Mouse (Mus musculus) myocyte (in vitro differentiated cells): ENCODE measurements around the gene Upb1. TPM values are rescaled to one million over a fixed set of nuclear protein-coding genes. Genes with fewer than 3 reads are reported as not detected.
A peak's percentile ranks its signal among the peaks of the same experiment; 100 is the strongest.
"Not testable (repeated sequence)": the region's sequence is repeated elsewhere in the genome, so short reads cannot be mapped to it uniquely, and the experiment has no call there.

Experiments used
- H3K27me3 ChIP-seq: one replicate; pipeline ENCODE4 v1.6.1; 2011; ENCODE audit not compliant: control insufficient read depth, insufficient read depth, insufficient read length
- H3K36me3 ChIP-seq: one replicate; pipeline ENCODE4 v1.6.1; 2011; ENCODE audit not compliant: control insufficient read depth, insufficient read depth
- H3K4me2 ChIP-seq: one replicate; pipeline ENCODE4 v1.6.1; 2011; ENCODE audit warnings: low read depth, control low read depth
- H3K4me3 ChIP-seq: one replicate; pipeline ENCODE4 v1.5.1; 2011; ENCODE audit warnings: mild to moderate bottlenecking, control low read depth, moderate library complexity
- H3K79me2 ChIP-seq: one replicate; pipeline ENCODE4 v1.6.1; 2011; ENCODE audit not compliant: control insufficient read depth, insufficient read depth
- H3ac ChIP-seq: one replicate; pipeline ENCODE4 v1.6.1; 2011; ENCODE audit not compliant: control insufficient read depth, insufficient read length
- CEBPB ChIP-seq: IDR thresholded peaks from 2 replicates; pipeline ENCODE4 v1.6.1; 2011; ENCODE audit warnings: mild to moderate bottlenecking, moderate library complexity; ENCODE audit not compliant: poor library complexity, insufficient read depth, severe bottlenecking
- E2F4 ChIP-seq: IDR thresholded peaks from one replicate; pipeline ENCODE4 v1.6.1; 2011; ENCODE audit warnings: mild to moderate bottlenecking, control low read depth, moderate library complexity; ENCODE audit not compliant: insufficient read depth
- MAX ChIP-seq: IDR thresholded peaks from one replicate; pipeline ENCODE4 v1.6.1; 2011; ENCODE audit warnings: low read depth, mild to moderate bottlenecking, control low read depth
- MYOD1 ChIP-seq, 3 experiments: IDR thresholded peaks; one replicate each; pipeline ENCODE4 v1.6.1; 2011; ENCODE audit warnings: control low read depth in 2 of 3, low read depth in 2 of 3, mild to moderate bottlenecking in 2 of 3, moderate library complexity in 1 of 3; ENCODE audit not compliant: insufficient read length in 2 of 3, control insufficient read depth in 1 of 3
- MYOG ChIP-seq, 3 experiments: IDR thresholded peaks; one replicate each; pipeline ENCODE4 v1.6.1; 2011; ENCODE audit warnings: control low read depth in 2 of 3, low read depth in 2 of 3, mild to moderate bottlenecking in 2 of 3; ENCODE audit not compliant: insufficient read length in 2 of 3, control insufficient read depth in 1 of 3, insufficient read depth in 1 of 3
- POLR2A ChIP-seq: IDR thresholded peaks from one replicate; pipeline ENCODE4 v1.6.1; 2011; ENCODE audit warnings: low read depth, mild to moderate bottlenecking, control low read depth, moderate library complexity; ENCODE audit not compliant: insufficient read length
- POLR2AphosphoS2 ChIP-seq: IDR thresholded peaks from one replicate; pipeline ENCODE4 v1.6.1; 2011; ENCODE audit warnings: low read depth, control low read depth; ENCODE audit not compliant: insufficient read length
- REST ChIP-seq: IDR thresholded peaks from one replicate; pipeline ENCODE4 v1.6.1; 2011; ENCODE audit warnings: mild to moderate bottlenecking, control low read depth, moderate library complexity; ENCODE audit not compliant: insufficient read depth, insufficient read length
- SRF ChIP-seq: IDR thresholded peaks from one replicate; pipeline ENCODE4 v1.6.1; 2011; ENCODE audit warnings: low read depth; ENCODE audit not compliant: control insufficient read depth, insufficient read length
- TCF12 ChIP-seq: IDR thresholded peaks from one replicate; pipeline ENCODE4 v1.6.1; 2011; ENCODE audit warnings: mild to moderate bottlenecking, control low read depth; ENCODE audit not compliant: poor library complexity, insufficient read depth, severe bottlenecking
- TCF3 ChIP-seq: IDR thresholded peaks from one replicate; pipeline ENCODE4 v1.6.1; 2011; ENCODE audit warnings: low read depth, control low read depth; ENCODE audit not compliant: insufficient read length
- USF1 ChIP-seq: IDR thresholded peaks from one replicate; pipeline ENCODE4 v1.6.1; 2011; ENCODE audit warnings: low read depth, mild to moderate bottlenecking, control low read depth, moderate library complexity
- polyA plus RNA-seq: library from polyadenylated mRNA; unstranded; fragments of >200 nt; fragmentation: generic; extraction: Trizol; gene quantifications from one replicate; pipeline ENCODE4 v1.2.1, GENCODE M21; 2012; ENCODE audit warnings: missing spikeins

The Upb1 gene
- polyA plus RNA-seq, 1 experiment: 0.04 TPM

DNA sequence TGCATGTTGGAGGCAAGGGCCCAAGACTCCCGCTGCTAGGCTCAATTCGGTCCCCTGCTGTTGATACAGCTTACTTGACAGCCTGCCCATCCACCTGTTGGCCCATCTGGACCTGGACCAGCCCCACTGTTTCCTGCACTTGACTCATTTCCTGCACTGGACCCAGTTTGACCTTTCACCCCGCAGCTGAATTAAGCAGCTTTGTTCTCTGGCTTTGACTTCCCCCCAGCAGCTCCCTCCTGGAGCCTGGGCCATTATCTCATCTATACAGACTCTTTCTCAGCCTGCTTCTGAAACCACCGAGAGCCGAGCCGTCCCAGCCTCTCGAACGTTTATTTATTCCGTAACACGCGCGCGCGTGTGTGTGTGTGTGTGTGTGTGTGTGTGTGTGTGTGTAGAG lies 3.9 kb upstream of the Upb1 start:
- Histone ChIP-seq H3K36me3 (no peaks in the 10 kb centered on the region), H3K27me3 (no peaks in the 10 kb centered on the region), H3ac (no peak overlapping the region), H3K79me2 (no peaks in the 10 kb centered on the region), H3K4me3 (no peak overlapping the region), H3K4me2 (no peak overlapping the region)
- TF ChIP-seq POLR2A (no peak), MYOD1 (IDR thresholded peaks at IDR 0.05; ENCODE audit: control insufficient read depth in 1 of 3, insufficient read length in 2 of 3, low read depth in 2 of 3) (peak in 2 of 3 experiments; percentile 42 to 87), MYOG (IDR thresholded peaks at IDR 0.05; ENCODE audit: control insufficient read depth in 1 of 3, insufficient read depth in 1 of 3, insufficient read length in 2 of 3, low read depth in 2 of 3) (peak in 1 of 3 experiments; percentile 37)

DNA sequence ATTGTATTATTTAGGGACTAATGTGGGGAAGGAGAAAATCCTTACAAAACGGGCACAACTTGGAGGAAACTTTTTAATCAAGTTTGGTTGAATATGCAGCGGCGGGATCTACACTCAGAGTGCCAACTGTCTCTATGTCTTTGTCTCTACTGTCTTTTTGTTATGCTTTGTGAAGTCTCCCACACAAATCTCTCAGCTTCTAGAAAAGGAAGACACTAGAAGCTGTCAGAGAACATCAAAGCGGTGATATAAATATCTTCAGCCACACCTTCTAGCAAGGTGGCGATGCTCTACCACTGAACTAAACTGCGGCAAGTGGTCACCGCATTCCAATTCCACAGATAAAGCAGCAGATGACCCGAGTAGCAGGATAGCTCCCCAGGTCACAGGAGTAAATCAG lies 5.0 kb downstream of the Upb1 start:
- Histone ChIP-seq H3K4me2 (no peak overlapping the region), H3K4me3 (no peak overlapping the region), H3ac (no peak overlapping the region), H3K36me3 (no peaks in the 10 kb centered on the region), H3K79me2 (no peaks in the 10 kb centered on the region), H3K27me3 (no peaks in the 10 kb centered on the region)
- no peak for TF ChIP-seq E2F4

DNA sequence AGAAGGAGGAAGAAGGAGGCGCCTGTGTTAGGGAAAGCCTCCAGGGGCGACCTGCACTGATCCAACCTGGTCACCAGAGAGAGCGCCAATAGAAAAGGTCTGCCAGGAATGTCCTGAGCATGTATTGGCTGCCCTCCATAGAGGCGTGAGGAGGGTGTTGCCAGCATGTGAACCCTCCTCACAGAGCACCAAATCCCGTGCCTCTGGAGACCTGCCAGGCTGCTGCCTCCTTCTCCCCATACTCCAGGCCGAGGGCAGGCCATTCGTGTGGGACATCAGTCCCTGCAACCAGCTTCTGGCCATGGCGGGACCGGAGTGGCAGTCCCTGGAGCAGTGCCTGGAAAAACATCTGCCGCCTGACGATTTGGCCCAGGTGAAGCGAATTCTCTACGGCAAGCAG lies 5.8 kb downstream of the Upb1 start:
- Histone ChIP-seq H3K79me2 (no peaks in the 10 kb centered on the region), H3K4me3 (no peak overlapping the region), H3K4me2 (no peak overlapping the region), H3K27me3 (no peaks in the 10 kb centered on the region), H3ac (no peak overlapping the region), H3K36me3 (no peaks in the 10 kb centered on the region)
- no peak for TF ChIP-seq TCF12
- no peak for TF ChIP-seq TCF3
- TF ChIP-seq REST: no peak
- no peak for TF ChIP-seq E2F4
- no peak for TF ChIP-seq USF1
- TF ChIP-seq MAX: no peak
- no peak for TF ChIP-seq POLR2AphosphoS2
- no peak for TF ChIP-seq SRF
- TF ChIP-seq CEBPB: no peak
- no peak for TF ChIP-seq POLR2A
- no peak for TF ChIP-seq MYOD1 (IDR thresholded peaks at IDR 0.05; ENCODE audit: control insufficient read depth in 1 of 3, insufficient read length in 2 of 3, low read depth in 2 of 3)
- TF ChIP-seq MYOG (IDR thresholded peaks at IDR 0.05; ENCODE audit: control insufficient read depth in 1 of 3, insufficient read depth in 1 of 3, insufficient read length in 2 of 3, low read depth in 2 of 3): no peak

DNA sequence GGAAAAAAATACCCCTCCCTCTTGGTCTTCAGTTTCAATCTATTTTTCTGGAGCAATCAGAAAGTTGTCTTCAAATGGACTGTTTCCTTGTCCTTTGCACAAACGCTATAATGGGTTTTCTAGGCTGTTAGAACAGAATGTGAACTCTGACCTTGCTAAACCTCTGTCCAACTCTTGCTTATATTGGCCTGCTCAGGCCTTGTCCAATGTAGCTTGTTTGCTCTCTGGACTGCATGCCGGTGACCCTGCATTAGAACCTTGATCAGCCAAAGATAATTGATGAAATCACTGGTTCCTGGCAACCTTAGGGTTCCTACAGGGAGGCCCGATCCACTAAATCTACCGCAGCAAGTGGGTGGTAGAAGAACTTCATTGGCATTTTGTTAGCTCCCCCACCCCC lies 6.8 kb downstream of the Upb1 start:
- Histone ChIP-seq H3K4me2 (no peak overlapping the region), H3K36me3 (no peaks in the 10 kb centered on the region), H3K4me3 (no peak overlapping the region), H3ac (no peak overlapping the region), H3K27me3 (no peaks in the 10 kb centered on the region), H3K79me2 (no peaks in the 10 kb centered on the region)
- no peak for TF ChIP-seq TCF12
- TF ChIP-seq TCF3: no peak
- TF ChIP-seq MAX: no peak
- TF ChIP-seq MYOD1 (IDR thresholded peaks at IDR 0.05; ENCODE audit: control insufficient read depth in 1 of 3, insufficient read length in 2 of 3, low read depth in 2 of 3): no peak
- TF ChIP-seq POLR2A: no peak
- TF ChIP-seq POLR2AphosphoS2: no peak
- no peak for TF ChIP-seq MYOG (IDR thresholded peaks at IDR 0.05; ENCODE audit: control insufficient read depth in 1 of 3, insufficient read depth in 1 of 3, insufficient read length in 2 of 3, low read depth in 2 of 3)
- no peak for TF ChIP-seq E2F4
- TF ChIP-seq USF1: no peak
- no peak for TF ChIP-seq CEBPB
- no peak for TF ChIP-seq SRF
- TF ChIP-seq REST: no peak

DNA sequence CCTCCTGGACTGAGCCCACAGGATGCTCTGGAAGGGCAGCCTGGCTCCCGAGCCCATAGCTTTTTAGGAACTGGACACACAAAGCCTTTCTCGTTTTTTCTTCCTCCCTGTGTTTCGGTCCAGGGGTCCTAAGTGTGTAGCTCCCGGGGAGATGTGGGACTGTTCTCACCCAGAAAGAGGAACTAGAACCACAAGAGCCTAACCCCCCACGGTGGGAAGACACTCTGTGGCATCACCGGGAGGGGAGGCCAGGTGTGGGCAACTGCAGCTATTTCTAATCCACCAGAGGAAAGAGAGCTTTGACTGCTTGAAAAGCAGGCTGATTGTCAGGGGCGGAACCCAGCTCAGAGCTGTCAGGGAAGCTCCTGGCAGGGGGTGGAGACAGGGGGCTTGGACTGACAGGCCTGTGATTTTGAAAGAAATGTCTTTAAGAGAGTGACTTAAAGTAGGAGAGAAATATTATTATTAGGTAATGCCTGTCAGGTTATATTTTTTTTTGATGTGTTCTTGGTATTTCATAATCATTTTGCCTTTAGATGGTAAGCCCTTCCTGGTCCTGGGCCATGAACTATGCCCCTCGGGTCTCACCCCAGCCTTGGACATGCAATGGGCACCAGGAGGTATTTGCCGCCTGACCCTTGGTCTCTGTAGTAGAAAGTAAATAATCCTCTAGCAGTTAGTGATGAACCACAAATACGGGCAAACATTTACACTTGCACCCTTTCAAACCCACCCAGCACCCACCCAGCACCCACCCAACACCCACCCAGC lies 10.6 kb downstream of the Upb1 start:
- H3ac ChIP-seq, H3K36me3 ChIP-seq, H3K4me3 ChIP-seq, H3K27me3 ChIP-seq, H3K79me2 ChIP-seq, H3K4me2 ChIP-seq: not testable (repeated sequence)
